Comparison of ENCODE assay signal across 9 mouse cellular contexts in the genomic region with DNA sequence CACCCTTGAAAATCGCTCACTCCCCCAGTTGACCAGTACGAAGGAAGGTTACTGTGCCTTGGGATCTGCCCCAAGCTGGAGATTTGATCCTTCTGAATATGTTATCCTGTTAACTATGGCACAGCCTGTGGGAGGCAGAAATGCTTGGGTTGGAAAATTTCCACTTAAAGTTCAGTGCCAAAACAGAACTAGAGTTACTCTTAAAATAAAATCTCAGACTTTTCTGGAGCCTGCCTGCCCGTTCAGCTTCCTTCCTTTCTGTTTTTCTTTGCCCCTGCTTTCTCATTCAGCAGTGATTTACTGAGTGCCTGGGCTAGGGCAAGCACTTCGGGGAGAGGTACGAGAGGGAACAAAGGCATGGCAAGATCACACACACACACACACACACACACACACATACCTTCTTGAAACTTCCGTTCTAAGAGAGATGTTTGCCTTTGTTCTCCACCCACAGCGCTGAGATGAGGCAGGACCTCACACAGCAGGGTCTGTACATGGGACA.
A peak's percentile ranks its signal among the peaks of the same experiment; 100 is the strongest.
DNase-seq lines count a peak whose midpoint lies in the region; ATAC-seq and TF ChIP-seq lines count a peak whose summit lies in the region.
"Had no signal": no experiment of that assay in that cellular context is flagged by ENCODE, and none has a peak within 500 bp of the region (broad histone marks: within the 10 kb centered on the region; RNA-seq: fewer than 3 reads in every experiment).

No protein-coding gene starts in this region.

- no peaks in the 10 kb centered on the region for H3K36me3 ChIP-seq in kidney, adult 2 months (ENCODE audit: control insufficient read depth, insufficient read depth, low read length)
- no peaks in the 10 kb centered on the region for H3K36me3 ChIP-seq in forebrain, embryonic 15.5 days
- H3K36me3 ChIP-seq: hindbrain, embryonic 13.5 days; liver, embryonic 13.5 days had no signal

- H3K27me3 ChIP-seq in kidney, adult 2 months (replicated peaks; ENCODE audit: control insufficient read depth, insufficient read depth, low read length): no peaks in the 10 kb centered on the region
- H3K27me3 ChIP-seq in forebrain, embryonic 15.5 days: no peaks in the 10 kb centered on the region
- H3K27me3 ChIP-seq: hindbrain, embryonic 13.5 days; liver, embryonic 13.5 days had no signal

- WGBS in kidney, adult 2 months: 7% methylated on average over 7 of the region's 7 CpGs
- WGBS in forebrain, embryonic 15.5 days: 42% methylated on average over 7 of the region's 7 CpGs

- H3K4me1 ChIP-seq in kidney, adult 2 months (ENCODE audit: control insufficient read depth, insufficient read depth, low read length): no peaks in the 10 kb centered on the region
- H3K4me1 ChIP-seq in forebrain, embryonic 15.5 days: no peaks in the 10 kb centered on the region; the same call in 1 of the 2 replicates
- H3K4me1 ChIP-seq: liver, embryonic 13.5 days had no signal

- H3K27ac ChIP-seq in kidney, adult 2 months (ENCODE audit: insufficient read depth, low read depth, low read length): no peak overlapping the region
- no peak overlapping the region for H3K27ac ChIP-seq in forebrain, embryonic 15.5 days (replicated peaks)
- H3K27ac ChIP-seq: hindbrain, embryonic 13.5 days; liver, embryonic 13.5 days had no signal

- H3K4me2 ChIP-seq in forebrain, embryonic 15.5 days (replicated peaks): no peak overlapping the region
- H3K4me2 ChIP-seq: hindbrain, embryonic 13.5 days; liver, embryonic 13.5 days had no signal

- no peak for TF ChIP-seq POLR2A in kidney, adult 2 months (IDR thresholded peaks at IDR 0.05; ENCODE audit: low read depth, low read length)

- no peak for TF ChIP-seq CTCF in kidney, adult 2 months (conservative IDR thresholded peaks at IDR 0.05; ENCODE audit: insufficient read depth, insufficient read length, low read depth, low read length)

- no peaks in the 10 kb centered on the region for H3K9me3 ChIP-seq in forebrain, embryonic 15.5 days
- H3K9me3 ChIP-seq: hindbrain, embryonic 13.5 days; liver, embryonic 13.5 days had no signal

- no peak overlapping the region for H3K9ac ChIP-seq in forebrain, embryonic 15.5 days (replicated peaks)
- H3K9ac ChIP-seq: hindbrain, embryonic 13.5 days; liver, embryonic 13.5 days had no signal

- H3K4me3 ChIP-seq in kidney, adult 2 months (ENCODE audit: insufficient read depth, low read depth, low read length): no peak overlapping the region
- no peak overlapping the region for H3K4me3 ChIP-seq in forebrain, embryonic 15.5 days
- H3K4me3 ChIP-seq: hindbrain, embryonic 13.5 days; liver, embryonic 13.5 days had no signal

- peak; percentile 34 for DNase-seq in kidney, adult 2 months
- DNase-seq in kidney, adult 8-10 months: no peak
- DNase-seq in R1 (ENCODE audit: low read depth, low spot score): peak; percentile 7
- peak; percentile 27 for DNase-seq in embryo, embryonic 10 days (ENCODE audit: low spot score)
- DNase-seq in mesoderm, embryonic 11.5 days (ENCODE audit: low read depth, low spot score): peak; percentile 31
- DNase-seq in ovary, postnatal 36 days (ENCODE audit: low spot score): no peak
- DNase-seq: liver, embryonic 13.5 days had no signal

- no peak for ATAC-seq in forebrain, embryonic 15.5 days (replicated peaks)

Comparison
In these comparisons a context has a peak if more than half of its experiments do, and no peak if none do; other contexts are left out.
1. DNase-seq: peak in kidney, adult 2 months (single experiment), R1 (single experiment), embryo, embryonic 10 days (single experiment) and mesoderm, embryonic 11.5 days (single experiment); none in kidney, adult 8-10 months (0 of 2) and ovary, postnatal 36 days (single experiment).